Mouse (Mus musculus) ES-Bruce4 (cell line): ENCODE measurements around the gene Slc2a3. TPM values are rescaled to one million over a fixed set of nuclear protein-coding genes. Genes with fewer than 3 reads are reported as not detected.

Source experiments
- H3K27ac ChIP-seq: 2 replicates; pipeline ENCODE4 v1.5.1; 2012; ENCODE audit warnings: low read length, inconsistent platforms; ENCODE audit not compliant: insufficient read depth
- H3K27me3 ChIP-seq: 2 replicates; pipeline ENCODE4 v1.6.1; 2012; ENCODE audit warnings: mild to moderate bottlenecking, low read length, inconsistent platforms; ENCODE audit not compliant: control insufficient read depth, poor library complexity, insufficient read depth, severe bottlenecking
- H3K36me3 ChIP-seq: 2 replicates; pipeline ENCODE4 v1.6.1; 2012; ENCODE audit warnings: inconsistent platforms, mild to moderate bottlenecking, low read length, moderate library complexity; ENCODE audit not compliant: control insufficient read depth, poor library complexity, insufficient read depth, severe bottlenecking
- H3K4me1 ChIP-seq: one replicate; pipeline ENCODE4 v1.8.1; 2011; ENCODE audit warnings: low read length; ENCODE audit not compliant: control insufficient read depth, insufficient read depth
- H3K4me3 ChIP-seq: 2 replicates; pipeline ENCODE4 v1.5.1; 2011; ENCODE audit warnings: low read depth, mild to moderate bottlenecking, low read length
- H3K9ac ChIP-seq: 2 replicates; pipeline ENCODE4 v1.6.1; 2012; ENCODE audit warnings: low read depth, mild to moderate bottlenecking, inconsistent platforms; ENCODE audit not compliant: poor library complexity, severe bottlenecking
- H3K9me3 ChIP-seq: replicated peaks from 2 replicates; pipeline ENCODE4 v1.6.1; 2012; ENCODE audit warnings: mild to moderate bottlenecking, low read length, inconsistent platforms; ENCODE audit not compliant: control insufficient read depth, poor library complexity, insufficient read depth, severe bottlenecking
- CTCF ChIP-seq: IDR thresholded peaks from one replicate; pipeline ENCODE4 v1.8.1; 2011; ENCODE audit warnings: low read depth, low read length
- EP300 ChIP-seq: IDR thresholded peaks from 2 replicates; pipeline ENCODE4 v1.6.1; 2011; ENCODE audit warnings: low read depth, low read length; ENCODE audit not compliant: insufficient read depth
- POLR2A ChIP-seq: IDR thresholded peaks from one replicate; pipeline ENCODE4 v1.8.1; 2011; ENCODE audit warnings: low read length; ENCODE audit not compliant: insufficient read depth
- polyA plus RNA-seq: library from polyadenylated mRNA; stranded (reverse); fragments of >200 nt; gene quantifications from 2 replicates; pipeline ENCODE4 v1.2.4, GENCODE M21; 2011; ENCODE audit warnings: low read depth; ENCODE audit not compliant: missing spikeins, insufficient read depth, insufficient read length

The Slc2a3 gene
- polyA plus RNA-seq, 1 experiment, result 1,686 TPM

DNA sequence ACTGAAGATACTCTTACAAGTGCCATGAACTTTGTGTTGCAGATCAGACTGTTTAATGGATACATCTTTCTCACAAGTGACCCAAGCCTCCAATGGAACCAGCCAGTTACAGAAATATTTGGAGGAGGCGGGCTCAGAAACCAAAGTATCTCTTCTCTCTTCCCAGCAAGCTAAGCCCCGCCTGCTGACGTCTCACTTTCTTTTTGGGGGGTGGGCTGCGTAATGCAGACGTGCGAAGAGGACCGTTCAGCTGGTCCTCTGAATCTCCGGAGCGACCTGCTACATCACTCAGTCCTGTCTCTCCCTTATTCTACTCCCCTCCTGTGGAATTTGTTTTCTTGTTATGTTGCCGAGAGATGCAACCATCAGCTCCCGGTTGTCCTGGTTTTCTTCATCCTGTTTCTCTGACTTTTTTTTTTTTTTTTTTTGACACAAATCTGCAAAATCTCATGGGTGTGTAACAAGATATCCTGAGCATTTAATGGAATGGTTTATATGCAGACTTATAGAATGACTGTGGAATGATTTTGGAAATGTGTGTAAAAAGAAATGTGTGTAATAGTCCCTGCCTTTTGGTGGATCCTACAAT lies 40.3 kb downstream of the Slc2a3 start:
- Histone ChIP-seq H3K27ac (peak overlapping the region; percentile 82), H3K27me3 (no peaks in the 10 kb centered on the region), H3K4me1 (peaks cover 6% of the 10 kb centered on the region), H3K4me3 (peak overlapping the region; percentile 28), H3K36me3 (no peaks in the 10 kb centered on the region), H3K9me3 (no peaks in the 10 kb centered on the region), H3K9ac (peak overlapping the region; percentile 53; the same call in 1 of the 2 replicates)
- TF ChIP-seq EP300 (peak; percentile 92), POLR2A (peak; percentile 84), CTCF (no peak)

DNA sequence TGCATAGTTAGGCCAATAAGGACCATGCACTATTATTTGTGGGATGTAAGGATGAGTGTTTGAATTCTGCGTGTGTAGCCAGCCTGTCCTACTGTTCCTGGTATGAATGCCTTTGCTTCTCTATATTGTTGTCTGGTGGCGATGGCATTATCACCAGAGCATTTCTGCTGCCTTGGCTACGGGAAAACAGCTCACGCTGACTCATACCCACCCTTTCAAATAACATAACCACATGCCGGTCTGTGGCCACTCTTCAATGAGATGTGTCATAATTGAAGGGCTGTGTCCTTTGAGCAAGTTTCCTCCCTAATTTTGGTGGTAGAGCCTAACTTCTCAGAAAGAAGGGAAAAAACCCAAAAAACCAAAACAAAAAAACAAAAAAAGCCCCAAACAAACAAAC lies 42.7 kb downstream of the Slc2a3 start:
- H3K4me3 ChIP-seq, result no peak overlapping the region
- peak overlapping the region; percentile 53 for H3K27ac ChIP-seq
- H3K9ac ChIP-seq, result no peak overlapping the region
- no peaks in the 10 kb centered on the region for H3K9me3 ChIP-seq
- H3K27me3 ChIP-seq, result no peaks in the 10 kb centered on the region
- peaks cover 5% of the 10 kb centered on the region for H3K4me1 ChIP-seq
- no peaks in the 10 kb centered on the region for H3K36me3 ChIP-seq
- TF ChIP-seq CTCF (no peak), EP300 (no peak), POLR2A (no peak)

DNA sequence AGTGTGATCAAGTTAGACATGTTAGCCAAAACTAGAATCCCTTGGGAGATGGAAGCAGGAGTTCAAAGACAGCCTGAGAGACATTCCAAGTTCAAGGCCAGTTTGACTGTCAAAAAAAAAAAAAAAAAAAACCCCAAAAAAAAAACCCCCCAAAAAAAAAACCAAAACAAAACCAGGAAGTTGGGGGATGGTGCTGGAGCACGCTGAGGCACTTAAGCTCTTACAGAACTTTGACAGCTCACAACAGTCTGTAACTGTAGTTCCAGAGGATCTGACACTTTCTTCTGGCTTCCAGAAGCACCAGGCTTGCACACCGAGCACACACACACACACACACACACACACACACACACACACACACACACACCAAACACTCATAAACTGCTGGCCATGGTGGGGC lies 45.5 kb downstream of the Slc2a3 start:
- H3K4me1 ChIP-seq, result no peaks in the 10 kb centered on the region
- TF ChIP-seq CTCF (no peak), POLR2A (no peak), EP300 (no peak)
- H3K4me3 ChIP-seq, result no peak overlapping the region
- H3K27me3 ChIP-seq, result no peaks in the 10 kb centered on the region
- H3K27ac ChIP-seq, result no peak overlapping the region
- no peaks in the 10 kb centered on the region for H3K9me3 ChIP-seq
- H3K9ac ChIP-seq, result no peak overlapping the region
- H3K36me3 ChIP-seq, result no peaks in the 10 kb centered on the region

DNA sequence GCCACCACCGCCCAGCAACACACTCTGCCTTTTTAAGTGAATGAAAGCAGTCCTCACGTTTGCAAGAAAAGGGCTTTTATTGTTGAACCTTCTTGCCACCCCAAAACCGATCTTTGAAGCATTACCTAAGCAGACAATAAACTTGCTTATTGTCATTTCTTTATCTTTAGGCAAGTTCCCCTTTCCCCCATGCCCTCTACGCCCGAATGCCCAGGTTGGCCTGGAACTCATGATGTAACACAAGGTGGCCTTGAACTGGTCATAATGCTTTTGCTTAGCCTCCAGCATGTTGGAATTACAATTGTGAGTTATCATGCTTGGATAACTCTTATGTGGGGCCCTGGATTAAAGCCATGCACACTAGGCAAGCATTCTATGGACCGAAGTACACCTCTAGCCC lies 50.9 kb downstream of the Slc2a3 start:
- no peaks in the 10 kb centered on the region for H3K36me3 ChIP-seq
- H3K27ac ChIP-seq, result no peak overlapping the region
- H3K9me3 ChIP-seq, result no peaks in the 10 kb centered on the region
- no peak for TF ChIP-seq EP300
- TF ChIP-seq POLR2A, result no peak
- TF ChIP-seq CTCF, result no peak
- H3K4me3 ChIP-seq, result no peak overlapping the region
- H3K4me1 ChIP-seq, result no peaks in the 10 kb centered on the region
- no peak overlapping the region for H3K9ac ChIP-seq
- no peaks in the 10 kb centered on the region for H3K27me3 ChIP-seq

DNA sequence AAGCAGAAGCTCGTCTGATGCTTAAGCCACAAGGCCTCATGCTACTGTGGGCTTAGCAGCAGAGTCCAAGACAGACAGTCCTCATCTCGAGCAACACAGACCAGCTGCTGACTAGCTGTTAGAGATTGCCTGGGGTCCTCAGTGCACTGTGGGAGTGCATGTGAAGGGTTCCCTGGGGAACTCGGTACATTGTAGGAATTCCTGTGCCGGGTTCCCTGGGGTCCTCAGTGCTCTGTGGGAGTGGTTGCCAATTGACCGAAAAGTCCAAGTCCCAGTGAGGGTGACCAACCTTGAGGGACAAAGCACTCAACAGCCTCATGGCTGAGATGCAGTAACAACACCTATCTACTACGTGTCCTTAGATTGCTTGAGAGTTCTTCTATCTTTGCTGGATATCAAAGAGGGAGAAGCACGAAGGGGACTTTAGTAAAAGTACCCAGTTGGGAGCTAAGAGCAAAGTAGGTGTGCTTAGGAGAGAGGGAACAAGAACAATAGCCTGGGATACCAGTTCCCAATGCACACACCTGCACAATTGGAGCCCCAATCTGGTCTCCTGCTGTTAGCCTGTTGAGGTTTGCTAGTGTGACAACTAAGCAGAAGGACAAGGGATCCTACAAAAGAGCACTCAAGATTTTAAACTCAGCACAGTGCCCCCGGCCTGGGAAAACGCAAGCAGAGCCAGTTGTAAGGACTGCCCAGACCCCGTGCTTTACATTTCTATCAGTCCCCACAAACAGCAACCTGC lies 56.8 kb downstream of the Slc2a3 start:
- Histone ChIP-seq H3K9ac (0 out of 2 replicates have a peak overlapping the region, but pooled peaks have one; percentile 25), H3K4me1 (no peaks in the 10 kb centered on the region), H3K4me3 (peak overlapping the region; percentile 0; the same call in 1 of the 2 replicates), H3K27me3 (no peaks in the 10 kb centered on the region), H3K36me3 (peaks cover 13% of the 10 kb centered on the region), H3K27ac (peak overlapping the region; percentile 55), H3K9me3 (no peaks in the 10 kb centered on the region)
- TF ChIP-seq CTCF (no peak), POLR2A (no peak), EP300 (0 out of 2 replicates have a peak, but pooled peaks have one; percentile 27)

DNA sequence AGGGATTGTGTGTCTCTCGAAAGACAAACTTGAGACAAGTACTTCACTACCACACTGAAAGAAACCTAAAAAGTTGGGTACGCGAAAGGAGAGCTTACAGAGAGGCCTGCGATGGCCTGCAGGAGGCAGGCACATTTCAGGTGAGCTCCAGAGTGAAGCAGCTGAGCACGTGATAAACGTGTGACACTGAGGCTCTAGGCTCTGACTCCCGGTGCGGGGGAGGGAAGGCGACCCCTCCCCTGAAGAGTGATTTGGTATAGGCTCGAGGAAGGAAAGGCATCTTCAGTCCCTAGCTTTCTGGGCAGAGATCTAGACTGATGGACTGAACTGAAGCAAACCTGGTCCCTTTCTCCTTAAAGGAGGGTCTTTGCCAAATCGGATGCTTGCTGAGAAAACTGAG lies 58.1 kb downstream of the Slc2a3 start:
- TF ChIP-seq EP300, result peak; percentile 92
- TF ChIP-seq POLR2A, result peak; percentile 37
- TF ChIP-seq CTCF, result peak; percentile 49
- H3K27me3 ChIP-seq, result no peaks in the 10 kb centered on the region
- H3K4me1 ChIP-seq, result no peaks in the 10 kb centered on the region
- H3K27ac ChIP-seq, result peak overlapping the region; percentile 56
- peak overlapping the region; percentile 38 for H3K4me3 ChIP-seq
- H3K36me3 ChIP-seq, result peaks cover 26% of the 10 kb centered on the region
- no peaks in the 10 kb centered on the region for H3K9me3 ChIP-seq
- H3K9ac ChIP-seq, result peak overlapping the region; percentile 10
